Mouse (Mus musculus) kidney, embryonic 14.5 days (tissue): ENCODE measurements around the gene Gm43518. TPM values are rescaled to one million over a fixed set of nuclear protein-coding genes. Genes with fewer than 3 reads are reported as not detected.
A peak's percentile ranks its signal among the peaks of the same experiment; 100 is the strongest.

ENCODE experiments used
- ATAC-seq: fragments of 200-750 bp; cut with Nextera tagmentation; 2 replicates; pipeline ENCODE4 v1.8.0; 2017; ENCODE audit warnings: moderate number of reproducible peaks, mild to moderate bottlenecking, moderate TSS enrichment, moderate library complexity; ENCODE audit not compliant: low FRiP score, low TSS enrichment
- H3K27ac ChIP-seq: fragments of 300-500 bp; sonication (generic); 2 replicates; pipeline ENCODE4 v1.5.1; 2014; ENCODE audit warnings: low read depth, mild to moderate bottlenecking, low read length, moderate library complexity, mixed read lengths
- H3K27me3 ChIP-seq: fragments of 300-500 bp; sonication (generic); 2 replicates; pipeline ENCODE4 v1.6.1; 2014; ENCODE audit warnings: mild to moderate bottlenecking, low read length; ENCODE audit not compliant: control insufficient read depth, insufficient read depth
- H3K36me3 ChIP-seq: fragments of 300-500 bp; sonication (generic); 2 replicates; pipeline ENCODE4 v1.6.1; 2014; ENCODE audit warnings: low read length, mixed read lengths; ENCODE audit not compliant: control insufficient read depth, insufficient read depth
- H3K4me1 ChIP-seq: fragments of 300-500 bp; sonication (generic); 2 replicates; pipeline ENCODE4 v1.6.1; 2014; ENCODE audit warnings: low read length, mixed read lengths; ENCODE audit not compliant: control insufficient read depth, insufficient read depth
- H3K4me2 ChIP-seq: fragments of 300-500 bp; sonication (generic); replicated peaks from 2 replicates; pipeline ENCODE4 v1.6.1; 2014; ENCODE audit warnings: low read depth, mild to moderate bottlenecking, low read length
- H3K4me3 ChIP-seq: fragments of 300-500 bp; sonication (generic); 2 replicates; pipeline ENCODE4 v1.5.1; 2014; ENCODE audit warnings: mild to moderate bottlenecking, low read length
- H3K9ac ChIP-seq: fragments of 300-500 bp; sonication (generic); 2 replicates; pipeline ENCODE4 v1.6.1; 2014; ENCODE audit warnings: low read depth, mild to moderate bottlenecking, low read length, moderate library complexity
- H3K9me3 ChIP-seq: fragments of 300-500 bp; sonication (generic); 2 replicates; pipeline ENCODE4 v1.6.1; 2016; ENCODE audit warnings: low read length; ENCODE audit not compliant: control insufficient read depth
- WGBS: fragments of 180-500 bp; shearing (Covaris S2); extraction: QIAGEN DNeasy Blood & Tissue Kit; methylation state at CpG from one replicate; pipeline ENCODE4 v1.1.7; 2014; 5-methylcytosine and 5-hydroxymethylcytosine counted together
- polyA plus RNA-seq: library from polyadenylated mRNA; unstranded; fragments of >200 nt; fragmentation: Nextera tagmentation; extraction: Ambion mirVana; gene quantifications from 2 replicates; pipeline ENCODE4 v1.2.1, GENCODE M21; 2014

Gene Gm43518
- polyA plus RNA-seq, 1 experiment from 2014 or later: 3.8 TPM

DNA sequence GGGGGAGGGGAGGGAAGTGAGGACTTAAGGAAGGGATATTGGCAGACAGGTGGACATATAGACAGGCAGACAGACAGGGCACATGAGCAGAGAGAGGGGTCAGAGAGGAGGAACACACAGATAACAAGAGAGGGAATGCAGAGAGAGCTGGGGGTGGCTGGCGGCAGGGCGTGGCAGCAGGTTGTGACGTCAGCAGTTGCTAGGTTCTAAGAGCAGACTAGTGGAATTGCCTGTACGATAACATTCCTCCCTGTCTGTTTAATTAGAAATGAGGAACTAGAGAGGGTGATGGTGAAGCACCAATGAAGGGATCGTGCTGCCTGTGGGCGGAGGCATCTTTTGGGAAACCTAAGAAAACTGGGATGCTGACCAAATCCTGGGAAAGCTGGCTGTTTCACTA is 35.5 kb upstream of the Gm43518 start:
- H3K36me3 ChIP-seq: no peaks in the 10 kb centered on the region
- H3K27me3 ChIP-seq: no peaks in the 10 kb centered on the region
- no peak overlapping the region for H3K4me3 ChIP-seq
- ATAC-seq: 0 out of 2 replicates have a peak, but pooled peaks have one; percentile 35
- H3K4me1 ChIP-seq: 0 out of 2 replicates have a peak, but pooled peaks cover 2% of the 10 kb centered on the region
- no peak overlapping the region for H3K4me2 ChIP-seq
- 41% methylated on average over 6 of the region's 6 CpGs for WGBS
- H3K27ac ChIP-seq: no peak overlapping the region
- H3K9me3 ChIP-seq: no peaks in the 10 kb centered on the region
- no peak overlapping the region for H3K9ac ChIP-seq

- H3K4me1 ChIP-seq: 0 out of 2 replicates have a peak, but pooled peaks cover 2% of the 10 kb centered on the region
- no peaks in the 10 kb centered on the region for H3K36me3 ChIP-seq
- no peak overlapping the region for H3K9ac ChIP-seq
- no peak overlapping the region for H3K27ac ChIP-seq
- H3K9me3 ChIP-seq: no peaks in the 10 kb centered on the region
- no peak overlapping the region for H3K4me2 ChIP-seq
- no peak for ATAC-seq
- H3K4me3 ChIP-seq: no peak overlapping the region
- H3K27me3 ChIP-seq: no peaks in the 10 kb centered on the region
- 91% methylated on average over 5 of the region's 5 CpGs for WGBS
These were observed 33.7 kb upstream of the Gm43518 start for GRCm38 (mm10) chr5:123893520-123893919.

DNA sequence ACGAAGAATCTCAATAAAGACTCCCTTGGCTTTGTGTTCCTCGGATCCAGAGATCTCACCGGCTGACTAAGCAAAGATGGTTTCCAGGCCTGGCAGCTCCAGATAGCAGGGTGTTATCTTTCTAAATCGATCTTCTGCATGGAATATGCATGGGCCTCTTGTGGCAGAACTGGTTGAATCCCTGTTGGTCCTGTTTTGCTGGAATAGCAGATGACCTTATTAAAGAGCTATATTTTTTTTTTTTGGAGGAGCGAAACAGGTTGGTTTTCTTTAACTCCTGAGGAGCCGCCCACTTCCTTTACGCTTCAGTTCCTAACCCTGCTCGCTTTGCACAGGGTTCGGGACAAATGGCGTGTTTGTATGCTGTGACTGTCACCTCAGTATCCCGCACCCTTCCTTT is 30.8 kb upstream of the Gm43518 start:
- Histone ChIP-seq H3K27ac (peak overlapping the region; percentile 17; the same call in 1 of the 2 replicates), H3K9ac (no peak overlapping the region), H3K27me3 (no peaks in the 10 kb centered on the region), H3K4me3 (no peak overlapping the region), H3K4me2 (no peak overlapping the region), H3K4me1 (0 out of 2 replicates have a peak, but pooled peaks cover 2% of the 10 kb centered on the region), H3K9me3 (no peaks in the 10 kb centered on the region), H3K36me3 (no peaks in the 10 kb centered on the region)
- 50% methylated on average over 11 of the region's 11 CpGs for WGBS
- 0 out of 2 replicates have a peak, but pooled peaks have one; percentile 26 for ATAC-seq

- ATAC-seq: no peak
- Histone ChIP-seq H3K9me3 (no peaks in the 10 kb centered on the region), H3K27ac (no peak overlapping the region), H3K4me3 (no peak overlapping the region), H3K27me3 (no peaks in the 10 kb centered on the region), H3K4me2 (no peak overlapping the region), H3K4me1 (no peaks in the 10 kb centered on the region), H3K36me3 (no peaks in the 10 kb centered on the region), H3K9ac (no peak overlapping the region)
- 86% methylated on average over 13 of the region's 13 CpGs for WGBS
These were observed 29.9 kb upstream of the Gm43518 start for GRCm38 (mm10) chr5:123897352-123897751.

DNA sequence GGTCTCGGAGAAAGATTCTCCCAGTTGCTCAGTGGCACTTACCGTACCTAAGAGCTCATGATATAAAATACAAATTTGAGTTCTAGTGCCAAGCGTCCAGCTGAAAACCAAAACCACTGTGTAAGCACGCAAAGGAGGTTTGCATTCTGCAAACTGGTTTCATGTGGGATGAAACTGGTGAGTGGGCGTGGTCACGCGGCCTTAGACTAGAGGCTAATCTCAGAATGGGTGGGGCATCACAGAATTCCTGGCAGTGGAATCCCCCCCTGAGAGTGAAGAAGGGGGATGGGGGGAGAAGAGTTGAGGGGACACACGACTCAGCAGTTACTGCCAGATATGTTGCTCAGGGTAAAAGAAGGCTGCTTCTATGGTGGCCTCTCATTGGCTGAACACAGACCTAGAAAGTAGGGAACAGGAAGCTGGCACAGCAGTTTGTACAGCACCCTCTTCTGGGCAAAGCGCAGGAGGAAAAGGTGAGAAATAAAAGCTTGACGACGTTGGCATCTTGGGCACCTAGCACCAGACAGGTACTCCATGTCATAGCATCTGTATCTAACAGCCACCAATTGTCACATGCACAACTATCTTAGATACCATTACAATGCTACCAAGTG is 23.1 kb upstream of the Gm43518 start:
- Histone ChIP-seq H3K4me1 (peaks cover 9% of the 10 kb centered on the region), H3K27ac (no peak overlapping the region), H3K27me3 (no peaks in the 10 kb centered on the region), H3K9ac (no peak overlapping the region), H3K9me3 (no peaks in the 10 kb centered on the region), H3K36me3 (peaks cover 8% of the 10 kb centered on the region; the same call in 1 of the 2 replicates), H3K4me3 (no peak overlapping the region), H3K4me2 (no peak overlapping the region)
- WGBS: 71% methylated on average over 11 of the region's 11 CpGs
- ATAC-seq: no peak

DNA sequence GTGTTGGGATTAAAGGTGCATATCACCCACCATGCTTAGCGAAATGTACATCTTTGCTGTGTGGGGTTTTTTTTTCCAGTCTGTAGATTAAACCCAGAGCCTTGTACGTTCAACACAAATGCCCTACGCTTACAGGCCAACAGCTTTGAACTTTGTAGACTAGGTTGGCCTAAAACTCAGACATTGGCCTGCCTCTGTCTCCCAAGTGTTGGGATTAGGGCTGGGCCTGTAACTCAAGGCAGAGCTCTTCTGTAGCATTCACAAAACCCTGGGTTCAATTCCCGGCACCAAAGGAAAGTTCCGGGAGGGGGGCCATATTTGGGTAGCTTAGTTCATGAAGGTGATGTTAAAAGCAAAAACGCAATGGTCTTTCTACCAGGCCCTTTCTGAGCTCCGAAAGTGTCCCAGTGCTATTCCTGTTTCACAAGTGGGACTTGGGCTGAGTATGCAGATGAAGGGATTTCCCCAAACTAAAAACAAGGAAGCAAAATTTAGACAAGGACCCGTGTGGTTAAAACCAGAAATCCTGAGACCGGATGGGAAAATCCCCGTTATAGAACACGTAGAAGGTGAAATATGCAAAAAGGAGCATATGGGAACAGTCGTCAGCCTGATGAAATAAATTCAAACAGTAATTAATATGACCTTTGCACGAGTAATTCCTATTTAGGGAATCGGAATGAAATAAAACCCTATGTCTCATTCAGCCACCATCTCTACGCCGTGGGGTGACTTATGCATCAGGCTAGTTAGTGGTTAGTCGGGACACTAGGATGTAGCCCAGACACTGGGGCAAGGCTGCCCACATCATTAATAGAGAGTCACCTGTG is 20.9 kb upstream of the Gm43518 start:
- Histone ChIP-seq H3K36me3 (peaks cover 26% of the 10 kb centered on the region), H3K4me3 (peak overlapping the region; percentile 77), H3K9me3 (no peaks in the 10 kb centered on the region), H3K4me2 (no peak overlapping the region; the same call in 1 of the 2 replicates), H3K9ac (no peak overlapping the region), H3K27me3 (no peaks in the 10 kb centered on the region), H3K4me1 (peaks cover 9% of the 10 kb centered on the region), H3K27ac (no peak overlapping the region)
- 74% methylated on average over 17 of the region's 17 CpGs for WGBS
- no peak for ATAC-seq

- under 1% methylated on average over 55 of the region's 61 CpGs for WGBS
- peak within 1 kb of the TSS; percentile 92 for H3K9ac ChIP-seq
- no peaks in the 10 kb centered on the region for H3K27me3 ChIP-seq
- H3K4me1 ChIP-seq: peaks cover 9% of the 10 kb centered on the region
- H3K36me3 ChIP-seq: peaks cover 32% of the 10 kb centered on the region
- H3K4me3 ChIP-seq: peak within 1 kb of the TSS; percentile 77
- H3K9me3 ChIP-seq: no peaks in the 10 kb centered on the region
- peak; percentile 97 for ATAC-seq
- peak within 1 kb of the TSS; percentile 74 for H3K4me2 ChIP-seq
- H3K27ac ChIP-seq: peak within 1 kb of the TSS; percentile 39; the same call in 1 of the 2 replicates
These were observed 20.1 kb upstream of the Gm43518 start, which contains the start of gene Denr for GRCm38 (mm10) chr5:123906976-123907630. Gene Denr (plus strand): TSS chr5:123907175.

DNA sequence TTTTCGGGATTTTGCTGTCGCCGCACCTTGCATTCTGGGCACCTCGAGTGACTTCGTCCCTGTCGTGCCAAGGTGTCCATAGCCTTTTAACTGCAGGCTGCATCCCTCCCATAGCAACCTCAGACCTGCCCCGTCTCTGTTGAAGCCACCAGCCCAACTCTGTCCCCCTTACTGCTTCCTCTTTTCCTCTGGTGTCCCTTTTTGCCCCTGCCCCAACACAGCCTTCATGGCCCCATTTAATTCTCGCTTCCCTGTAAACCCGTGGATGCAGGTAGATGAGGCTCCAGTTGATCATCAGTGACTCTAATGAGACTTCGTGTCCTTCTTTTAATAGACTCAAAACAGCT is 19.6 kb upstream of the Gm43518 start:
- Histone ChIP-seq H3K4me1 (peaks cover 9% of the 10 kb centered on the region), H3K4me3 (peak overlapping the region; percentile 77), H3K9me3 (no peaks in the 10 kb centered on the region), H3K27me3 (no peaks in the 10 kb centered on the region), H3K27ac (peak overlapping the region; percentile 39; the same call in 1 of the 2 replicates), H3K36me3 (peaks cover 37% of the 10 kb centered on the region), H3K9ac (peak overlapping the region; percentile 92), H3K4me2 (peak overlapping the region; percentile 74)
- WGBS: 3% methylated on average over 10 of the region's 10 CpGs
- ATAC-seq: no peak
